8 mouse cellular contexts compared by ENCODE assay signal in genomic region chr13:93303563-93304250, GRCm38 (mm10). TPM values are rescaled to one million over a fixed set of nuclear protein-coding genes. Genes with fewer than 3 reads are reported as not detected.
DNase-seq lines count a peak whose midpoint lies in the region; ATAC-seq and TF ChIP-seq lines count a peak whose summit lies in the region.

No protein-coding gene starts in this region.

- no peaks in the 10 kb centered on the region for H3K27me3 ChIP-seq in ES-Bruce4 (ENCODE audit: control insufficient read depth, insufficient read depth, low read length, poor library complexity, severe bottlenecking)
- H3K27me3 ChIP-seq in forebrain, embryonic 13.5 days, result no peaks in the 10 kb centered on the region
- H3K27me3 ChIP-seq in liver, postnatal 0 days (ENCODE audit: insufficient read depth, low read length), result no peaks in the 10 kb centered on the region
- no peaks in the 10 kb centered on the region for H3K27me3 ChIP-seq in neural tube, embryonic 14.5 days (ENCODE audit: control insufficient read depth, insufficient read depth, low read length)

- peak; percentile 19 for TF ChIP-seq POLR2A in ES-Bruce4 (IDR thresholded peaks at IDR 0.05; ENCODE audit: insufficient read depth, low read length)

- no peaks in the 10 kb centered on the region for H3K4me1 ChIP-seq in ES-Bruce4 (ENCODE audit: control insufficient read depth, insufficient read depth, low read length)
- peaks cover 43% of the 10 kb centered on the region for H3K4me1 ChIP-seq in forebrain, embryonic 13.5 days
- H3K4me1 ChIP-seq in liver, postnatal 0 days (ENCODE audit: insufficient read depth), result peaks cover 12% of the 10 kb centered on the region
- peaks cover 26% of the 10 kb centered on the region for H3K4me1 ChIP-seq in neural tube, embryonic 14.5 days (ENCODE audit: control insufficient read depth, insufficient read depth, low read length)

- intact Hi-C loops in heart, postnatal 10 days (cut with DNase I), result loop anchor here (5.0 kb wide), 3 partner anchors 111 to 419 kb away; partner anchors contain the start of gene Tent2

- DNase-seq in heart, postnatal 10 days, result peak; percentile 97
- DNase-seq in large intestine, adult 2 months (ENCODE audit: low read depth, low spot score), result peak; percentile 70
- peak; percentile 94 for DNase-seq in liver, postnatal 0 days
- DNase-seq in testis, postnatal 10 days (ENCODE audit: low spot score), result peak; percentile 93

- H3K27ac ChIP-seq in ES-Bruce4 (ENCODE audit: insufficient read depth, low read length), result peak overlapping the region; percentile 60
- H3K27ac ChIP-seq in forebrain, embryonic 13.5 days, result peak overlapping the region; percentile 98
- peak overlapping the region; percentile 95 for H3K27ac ChIP-seq in liver, postnatal 0 days (ENCODE audit: low read depth)
- H3K27ac ChIP-seq in neural tube, embryonic 14.5 days (ENCODE audit: low read depth, low read length), result peak overlapping the region; percentile 95

- H3K36me3 ChIP-seq in ES-Bruce4 (ENCODE audit: control insufficient read depth, insufficient read depth, low read length, poor library complexity, severe bottlenecking), result no peaks in the 10 kb centered on the region
- H3K36me3 ChIP-seq in forebrain, embryonic 13.5 days (ENCODE audit: poor library complexity, severe bottlenecking), result no peaks in the 10 kb centered on the region
- no peaks in the 10 kb centered on the region for H3K36me3 ChIP-seq in liver, postnatal 0 days (replicated peaks; ENCODE audit: insufficient read depth, low read length)
- no peaks in the 10 kb centered on the region for H3K36me3 ChIP-seq in neural tube, embryonic 14.5 days (ENCODE audit: control insufficient read depth, insufficient read depth, low read length)

- H3K4me2 ChIP-seq in forebrain, embryonic 13.5 days, result peak overlapping the region; percentile 84
- H3K4me2 ChIP-seq in liver, postnatal 0 days (ENCODE audit: low read depth, low read length), result peak overlapping the region; percentile 95
- H3K4me2 ChIP-seq in neural tube, embryonic 14.5 days (ENCODE audit: low read depth, low read length), result peak overlapping the region; percentile 78

- H3K9me3 ChIP-seq in ES-Bruce4 (replicated peaks; ENCODE audit: control insufficient read depth, insufficient read depth, low read length, poor library complexity, severe bottlenecking), result no peaks in the 10 kb centered on the region
- no peaks in the 10 kb centered on the region for H3K9me3 ChIP-seq in forebrain, embryonic 13.5 days (replicated peaks)
- no peaks in the 10 kb centered on the region for H3K9me3 ChIP-seq in liver, postnatal 0 days (ENCODE audit: low read length)
- H3K9me3 ChIP-seq in neural tube, embryonic 14.5 days (ENCODE audit: control insufficient read depth, low read length), result no peaks in the 10 kb centered on the region

- H3K4me3 ChIP-seq in ES-Bruce4 (ENCODE audit: low read depth, low read length), result peak overlapping the region; percentile 92
- H3K4me3 ChIP-seq in forebrain, embryonic 13.5 days, result peak overlapping the region; percentile 82
- peak overlapping the region; percentile 89 for H3K4me3 ChIP-seq in liver, postnatal 0 days (ENCODE audit: low read depth, low read length)
- peak overlapping the region; percentile 83 for H3K4me3 ChIP-seq in neural tube, embryonic 14.5 days (ENCODE audit: low read depth, low read length)

- 0% methylated on average over 45 of the region's 90 CpGs for WGBS in forebrain, embryonic 13.5 days
- WGBS in large intestine, adult 2 months, result 1% methylated on average over 79 of the region's 90 CpGs
- under 1% methylated on average over 58 of the region's 90 CpGs for WGBS in liver, postnatal 0 days (ENCODE audit: insufficient replicate concordance)
- WGBS in neural tube, embryonic 14.5 days, result 0% methylated on average over 33 of the region's 90 CpGs

- H3K9ac ChIP-seq in ES-Bruce4 (ENCODE audit: low read depth, poor library complexity, severe bottlenecking), result peak overlapping the region; percentile 88
- H3K9ac ChIP-seq in forebrain, embryonic 13.5 days, result peak overlapping the region; percentile 91
- H3K9ac ChIP-seq in liver, postnatal 0 days (replicated peaks), result peak overlapping the region; percentile 76
- H3K9ac ChIP-seq in neural tube, embryonic 14.5 days (replicated peaks; ENCODE audit: low read depth, low read length), result peak overlapping the region; percentile 91

- ATAC-seq in cerebellum, adult (ENCODE audit: insufficient number of reproducible peaks, low FRiP score, low TSS enrichment), result peak; percentile 96
- peak; percentile 97 for ATAC-seq in forebrain, embryonic 13.5 days
- ATAC-seq in liver, postnatal 0 days, result peak; percentile 95
- ATAC-seq in neural tube, embryonic 14.5 days (ENCODE audit: low read depth), result peak; percentile 98

- TF ChIP-seq CTCF in ES-Bruce4 (IDR thresholded peaks at IDR 0.05; ENCODE audit: low read depth, low read length), result no peak
- TF ChIP-seq CTCF in liver, postnatal 0 days (IDR thresholded peaks at IDR 0.05; ENCODE audit: low read depth), result peak; percentile 53

- no peak for TF ChIP-seq EP300 in ES-Bruce4 (IDR thresholded peaks at IDR 0.05; ENCODE audit: insufficient read depth, low read depth, low read length)
- TF ChIP-seq EP300 in liver, postnatal 0 days (IDR thresholded peaks at IDR 0.05; ENCODE audit: low read depth), result no peak

RNA-seq across cellular contexts. Expression of gene Homer1, which starts 4.3 kb away (rescaled TPM):
- 23.9 and 27.4 TPM in 2 replicates for polyA plus RNA-seq in ES-Bruce4 (2011; ENCODE audit: insufficient read depth, insufficient read length, low read depth, missing spikeins)
- 9.9 and 10.2 TPM in 2 replicates for polyA plus RNA-seq in forebrain, embryonic 13.5 days (2015; fragmentation: Nextera tagmentation; extraction: Ambion mirVana)
- total RNA-seq in heart, postnatal 10 days (2021), result 10 to 100 TPM; 52.5 to 75.6 TPM
- polyA plus RNA-seq in large intestine, adult 2 months (2012; rRNA removed), result 2.2 and 3.5 TPM in 2 replicates
- polyA plus RNA-seq in liver, postnatal 0 days (2015; fragmentation: Nextera tagmentation; extraction: Ambion mirVana), result 1.2 and 1.6 TPM in 2 replicates
- 20.4 and 24.4 TPM in 2 replicates for polyA plus RNA-seq in neural tube, embryonic 14.5 days (2014; fragmentation: Nextera tagmentation; extraction: Ambion mirVana)

Comparison
In these comparisons a context has a peak if more than half of its experiments do, and no peak if none do; other contexts are left out.
1. Peak in every context shown above with its lines: DNase-seq, ATAC-seq, H3K4me3 ChIP-seq and H3K27ac ChIP-seq.